17 mouse cellular contexts compared by ENCODE assay signal in the genomic region with DNA sequence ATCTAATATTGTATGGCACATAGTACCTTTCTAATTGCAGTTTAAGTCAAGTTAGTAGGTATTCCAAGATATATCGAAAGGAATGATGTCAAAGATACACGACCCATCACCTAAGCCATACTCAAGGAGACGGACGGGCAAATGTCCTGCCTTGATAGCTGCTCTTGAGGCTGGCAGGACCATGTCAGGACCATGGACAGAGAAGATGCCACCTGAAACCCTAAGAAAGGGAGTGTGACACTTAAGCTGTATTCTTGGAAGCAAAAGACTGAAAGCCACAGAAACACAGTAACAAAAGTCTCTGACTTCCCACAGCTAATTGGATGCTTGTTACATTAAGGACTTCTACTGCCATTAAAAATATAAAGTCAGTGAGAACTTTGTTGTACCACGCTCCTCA.
DNase-seq lines count a peak whose midpoint lies in the region; TF ChIP-seq lines count a peak whose summit lies in the region.
"Had no signal": no experiment of that assay in that cellular context is flagged by ENCODE, and none has a peak within 500 bp of the region (broad histone marks: within the 10 kb centered on the region; RNA-seq: fewer than 3 reads in every experiment).

No protein-coding gene starts in this region.

- no peak overlapping the region for H3K4me3 ChIP-seq in lung, adult 2 months (replicated peaks; ENCODE audit: extremely low read depth, low read depth, low read length)
- H3K4me3 ChIP-seq: embryonic facial prominence, embryonic 12.5 days; forebrain, embryonic 12.5 days; gastrocnemius, adult 2 months; heart, embryonic 10.5 days; hindbrain, embryonic 12.5 days; megakaryocyte, embryonic 14.5 days had no signal

- TF ChIP-seq POLR2A in lung, adult 2 months (IDR thresholded peaks at IDR 0.05; ENCODE audit: borderline replicate concordance, extremely low read depth, low read depth, low read length) = no peak

- H3K4me1 ChIP-seq in lung, adult 2 months (ENCODE audit: control insufficient read depth, insufficient read depth, low read length) = no peaks in the 10 kb centered on the region
- H3K4me1 ChIP-seq: embryonic facial prominence, embryonic 12.5 days; heart, embryonic 10.5 days; megakaryocyte, embryonic 14.5 days had no signal

- TF ChIP-seq CTCF in lung, adult 2 months (IDR thresholded peaks at IDR 0.05; ENCODE audit: insufficient read depth, low read length) = no peak

- DNase-seq in adrenal gland, postnatal 14 days = peak; percentile 17
- DNase-seq in adrenal gland, adult 8-10 months = no peak
- peak; percentile 14 for DNase-seq in lung, postnatal 36 days
- no peak for DNase-seq in lung, adult 2 months
- DNase-seq in embryo, embryonic 10.5 days (ENCODE audit: low spot score) = peak; percentile 55
- DNase-seq in mesoderm, embryonic 11.5 days (ENCODE audit: low read depth, low spot score) = peak; percentile 61
- DNase-seq in testis, postnatal 14 days (ENCODE audit: low spot score) = no peak
- DNase-seq in frontal cortex, postnatal 25 days (ENCODE audit: low spot score in 2 of 2) = no peak
- DNase-seq: B cell, adult 2 months; cerebellum, adult 2 months; gastrocnemius, adult 2 months; right cerebral cortex, adult 18-20 months had no signal

- WGBS in lung, adult 2 months = 58% methylated on average over 5 of the region's 5 CpGs

Comparison
In these comparisons a context has a peak if more than half of its experiments do, and no peak if none do; other contexts are left out.
1. DNase-seq: peak in adrenal gland, postnatal 14 days (single experiment), lung, postnatal 36 days (single experiment), embryo, embryonic 10.5 days (single experiment) and mesoderm, embryonic 11.5 days (single experiment); none in adrenal gland, adult 8-10 months (single experiment), lung, adult 2 months (single experiment), testis, postnatal 14 days (single experiment) and frontal cortex, postnatal 25 days (0 of 2).